Mouse (Mus musculus): Measurements from ENCODE around the gene Mmp23.
"Not testable (repeated sequence)": the region's sequence is repeated elsewhere in the genome, so short reads cannot be mapped to it uniquely, and the experiment has no call there.

Gene Mmp23

GRCm38 (mm10) chr4:155654456-155655298, 1.5 kb upstream of the Mmp23 start:
- peak; percentile 80 for DNase-seq (ENCODE audit: low spot score)

- DNase-seq (ENCODE audit: low spot score): no peak
Measured at GRCm38 (mm10) chr4:155654183-155654455, 935 bp upstream of the Mmp23 start.

GRCm38 (mm10) chr4:155653451-155654182, 433 bp upstream of the Mmp23 start:
- DNase-seq (ENCODE audit: low spot score): peak; percentile 33

- no peak for DNase-seq (ENCODE audit: low spot score)
Measured at GRCm38 (mm10) chr4:155652283-155653085, 700 bp downstream of the Mmp23 start.

GRCm38 (mm10) chr4:155651553-155652269, 1.5 kb downstream of the Mmp23 start:
- no peak for DNase-seq (ENCODE audit: low spot score)

- no peak for DNase-seq (ENCODE audit: low spot score)
Measured at GRCm38 (mm10) chr4:155649355-155649754, 3.8 kb downstream of the Mmp23 start.

- DNase-seq (ENCODE audit: low spot score): no peak
Measured at GRCm38 (mm10) chr4:155645721-155646120, 7.5 kb downstream of the Mmp23 start.

- DNase-seq (ENCODE audit: low spot score): not testable (repeated sequence)
Measured at GRCm38 (mm10) chr4:155645308-155645707, 7.9 kb downstream of the Mmp23 start, which contains the start of gene Gm10563. TSS of gene Gm10563 (minus strand) at chr4:155645408.

- DNase-seq (ENCODE audit: low spot score): no peak
Measured at GRCm38 (mm10) chr4:155643531-155643930, 9.7 kb downstream of the Mmp23 start.

- DNase-seq (ENCODE audit: low spot score): no peak
Measured at GRCm38 (mm10) chr4:155635766-155636499, 17.3 kb downstream of the Mmp23 start.

GRCm38 (mm10) chr4:155630267-155630666, 22.9 kb downstream of the Mmp23 start:
- no peak for DNase-seq (ENCODE audit: low spot score)

GRCm38 (mm10) chr4:155624338-155625291, 28.6 kb downstream of the Mmp23 start, which contains the start of gene Cdk11b:
TSS of gene Cdk11b (plus strand) at chr4:155624854.
- DNase-seq (ENCODE audit: low spot score): peak; percentile 96

GRCm38 (mm10) chr4:155618321-155618720, 34.9 kb downstream of the Mmp23 start:
- DNase-seq (ENCODE audit: low spot score): no peak

- no peak for DNase-seq (ENCODE audit: low spot score)
Measured at GRCm38 (mm10) chr4:155613264-155613663, 39.9 kb downstream of the Mmp23 start.

- no peak for DNase-seq (ENCODE audit: low spot score)
Measured at GRCm38 (mm10) chr4:155611860-155612259, 41.3 kb downstream of the Mmp23 start.

- no peak for DNase-seq (ENCODE audit: low spot score)
Measured at GRCm38 (mm10) chr4:155606825-155607224, 46.4 kb downstream of the Mmp23 start.

- DNase-seq (ENCODE audit: low spot score): no peak
Measured at GRCm38 (mm10) chr4:155605132-155605531, 48.1 kb downstream of the Mmp23 start.

GRCm38 (mm10) chr4:155603801-155604200, 49.4 kb downstream of the Mmp23 start:
- no peak for DNase-seq (ENCODE audit: low spot score)

GRCm38 (mm10) chr4:155602753-155603152, 50.4 kb downstream of the Mmp23 start:
- DNase-seq (ENCODE audit: low spot score): no peak

GRCm38 (mm10) chr4:155601997-155602456, 51.2 kb downstream of the Mmp23 start:
- DNase-seq (ENCODE audit: low spot score): no peak

Measured in yolk sac, embryonic 10.5 days (tissue).